Mouse (Mus musculus) MEL (cell line): ENCODE results near the gene Itgb6. TPM values are rescaled to one million over a fixed set of nuclear protein-coding genes. Genes with fewer than 3 reads are reported as not detected.

ENCODE experiments used
- DNase-seq: peaks from one replicate; pipeline ENCODE4 v3.0.0; 2011; ENCODE audit warnings: low read depth, low spot score
- H3K27ac ChIP-seq: 2 replicates; pipeline ENCODE4 v1.5.1; 2012; ENCODE audit warnings: low read depth, mild to moderate bottlenecking, control low read depth, low read length, moderate library complexity; ENCODE audit not compliant: control insufficient read depth
- H3K27me3 ChIP-seq, 2 experiments: fragments of 150-350 bp in 1 of 2; sonication (generic) in 1 of 2; 2 replicates each; pipeline ENCODE4 v1.6.1; 2012; ENCODE audit warnings: low read length in 2 of 2, mild to moderate bottlenecking in 2 of 2, improper control_type of control experiment in 1 of 2, moderate library complexity in 1 of 2; ENCODE audit not compliant: insufficient read depth in 2 of 2, control insufficient read depth in 1 of 2
- H3K36me3 ChIP-seq, 2 experiments: 2 replicates each; pipeline ENCODE4 v1.6.1; 2012 to 2014; ENCODE audit warnings: low read length in 2 of 2, improper control_type of control experiment in 1 of 2, inconsistent platforms in 1 of 2, mild to moderate bottlenecking in 1 of 2; ENCODE audit not compliant: insufficient read depth in 2 of 2, control insufficient read depth in 1 of 2
- H3K4me1 ChIP-seq, 2 experiments: fragments of 150-350 bp in 1 of 2; sonication (generic) in 1 of 2; 2 replicates each; pipeline ENCODE4 v1.6.1; 2012; ENCODE audit warnings: low read length in 2 of 2, improper control_type of control experiment in 1 of 2, mild to moderate bottlenecking in 1 of 2; ENCODE audit not compliant: insufficient read depth in 2 of 2, control insufficient read depth in 1 of 2
- H3K4me3 ChIP-seq, 2 experiments: fragments of 150-350 bp in 1 of 2; sonication (generic) in 1 of 2; 2 replicates each; pipeline ENCODE4 v1.5.1; 2012; ENCODE audit warnings: low read depth in 2 of 2, low read length in 2 of 2, mild to moderate bottlenecking in 2 of 2, moderate library complexity in 2 of 2, control low read depth in 1 of 2, improper control_type of control experiment in 1 of 2; ENCODE audit not compliant: control insufficient read depth in 1 of 2, insufficient read depth in 1 of 2
- H3K79me2 ChIP-seq: 2 replicates; pipeline ENCODE4 v1.6.1; 2012; ENCODE audit warnings: mild to moderate bottlenecking, low read length, moderate library complexity; ENCODE audit not compliant: control insufficient read depth, poor library complexity, insufficient read depth
- H3K9ac ChIP-seq: 2 replicates; pipeline ENCODE4 v1.6.1; 2012; ENCODE audit warnings: low read depth, mild to moderate bottlenecking, control low read depth, low read length, moderate library complexity; ENCODE audit not compliant: control insufficient read depth, poor library complexity, severe bottlenecking
- H3K9me3 ChIP-seq: fragments of 150-350 bp; sonication (generic); replicated peaks from 2 replicates; pipeline ENCODE4 v1.6.1; 2012; ENCODE audit warnings: mild to moderate bottlenecking, low read length, improper control_type of control experiment, moderate library complexity; ENCODE audit not compliant: insufficient read depth
- BHLHE40 ChIP-seq: IDR thresholded peaks from 2 replicates; pipeline ENCODE4 v1.6.1; 2012; ENCODE audit warnings: low read depth, mild to moderate bottlenecking, inconsistent platforms, low read length, improper control_type of control experiment, borderline replicate concordance
- CHD1 ChIP-seq: IDR thresholded peaks from 2 replicates; pipeline ENCODE4 v1.6.1; 2012; ENCODE audit warnings: low read depth, mild to moderate bottlenecking, inconsistent platforms, low read length, improper control_type of control experiment
- E2F4 ChIP-seq: IDR thresholded peaks from 2 replicates; pipeline ENCODE4 v1.6.1; 2011; ENCODE audit warnings: low read depth, low read length, improper control_type of control experiment, borderline replicate concordance
- EP300 ChIP-seq, 2 experiments: IDR thresholded peaks; 2 replicates each; pipeline ENCODE4 v1.6.1; 2011; ENCODE audit warnings: improper control_type of control experiment in 2 of 2, low read length in 2 of 2, low read depth in 1 of 2, mild to moderate bottlenecking in 1 of 2
- ETS1 ChIP-seq: IDR thresholded peaks from 2 replicates; pipeline ENCODE4 v1.6.1; 2012; ENCODE audit warnings: low read depth, mild to moderate bottlenecking, inconsistent platforms, low read length, improper control_type of control experiment, moderate library complexity
- GATA1 ChIP-seq: IDR thresholded peaks from 2 replicates; pipeline ENCODE4 v1.6.1; 2011; ENCODE audit warnings: low read depth, low read length, improper control_type of control experiment
- HCFC1 ChIP-seq: IDR thresholded peaks from 2 replicates; pipeline ENCODE4 v1.6.1; 2012; ENCODE audit warnings: low read depth, mild to moderate bottlenecking, inconsistent platforms, low read length, improper control_type of control experiment, moderate library complexity
- KAT2A ChIP-seq: conservative IDR thresholded peaks from 2 replicates; pipeline ENCODE4 v1.6.1; 2012; ENCODE audit warnings: low read depth, low read length, improper control_type of control experiment, inconsistent platforms
- MAX ChIP-seq: IDR thresholded peaks from 2 replicates; pipeline ENCODE4 v1.6.1; 2011; ENCODE audit warnings: low read length, improper control_type of control experiment
- MAZ ChIP-seq: IDR thresholded peaks from 2 replicates; pipeline ENCODE4 v1.6.1; 2012; ENCODE audit warnings: low read depth, mild to moderate bottlenecking, inconsistent platforms, low read length, improper control_type of control experiment
- MEF2A ChIP-seq: IDR thresholded peaks from 2 replicates; pipeline ENCODE4 v1.6.1; 2014; ENCODE audit warnings: low read depth, mild to moderate bottlenecking, inconsistent platforms, low read length, improper control_type of control experiment; ENCODE audit not compliant: poor library complexity, insufficient replicate concordance, severe bottlenecking; ENCODE audit errors: extremely low read depth
- MYC ChIP-seq: IDR thresholded peaks from 2 replicates; pipeline ENCODE4 v1.6.1; 2011; ENCODE audit warnings: low read depth, mild to moderate bottlenecking, low read length, improper control_type of control experiment, moderate library complexity
- NRF1 ChIP-seq: IDR thresholded peaks from 2 replicates; pipeline ENCODE4 v1.6.1; 2014; ENCODE audit warnings: low read depth, mild to moderate bottlenecking, inconsistent platforms, low read length, improper control_type of control experiment, moderate library complexity; ENCODE audit not compliant: poor library complexity, insufficient read depth, severe bottlenecking
- POLR2A ChIP-seq, 2 experiments: IDR thresholded peaks; 2 replicates each; pipeline ENCODE4 v1.6.1; 2011 to 2012; ENCODE audit warnings: low read length in 2 of 2, mild to moderate bottlenecking in 2 of 2, control low read depth in 1 of 2, improper control_type of control experiment in 1 of 2, low read depth in 1 of 2, moderate library complexity in 1 of 2; ENCODE audit not compliant: control insufficient read depth in 1 of 2, insufficient read depth in 1 of 2, poor library complexity in 1 of 2
- RAD21 ChIP-seq: IDR thresholded peaks from 2 replicates; pipeline ENCODE4 v1.6.1; 2011; ENCODE audit warnings: mild to moderate bottlenecking, low read depth, low read length, improper control_type of control experiment
- TAL1 ChIP-seq: IDR thresholded peaks from 2 replicates; pipeline ENCODE4 v1.6.1; 2012; ENCODE audit warnings: mild to moderate bottlenecking, inconsistent platforms, low read length, moderate library complexity, mixed read lengths
- TBP ChIP-seq: IDR thresholded peaks from 2 replicates; pipeline ENCODE4 v1.8.0; 2011; ENCODE audit warnings: low read depth, low read length, improper control_type of control experiment
- UBTF ChIP-seq: IDR thresholded peaks from 2 replicates; pipeline ENCODE4 v1.6.1; 2012; ENCODE audit warnings: low read depth, mild to moderate bottlenecking, inconsistent platforms, low read length, improper control_type of control experiment, moderate library complexity, borderline replicate concordance; ENCODE audit not compliant: insufficient read depth
- USF1 ChIP-seq: IDR thresholded peaks from 2 replicates; pipeline ENCODE4 v1.6.1; 2014; ENCODE audit warnings: low read depth, mild to moderate bottlenecking, inconsistent platforms, low read length, improper control_type of control experiment, moderate library complexity
- ZC3H11A ChIP-seq: IDR thresholded peaks from 2 replicates; pipeline ENCODE4 v1.6.1; 2012; ENCODE audit warnings: low read depth, mild to moderate bottlenecking, inconsistent platforms, low read length, improper control_type of control experiment
- ZKSCAN1 ChIP-seq: IDR thresholded peaks from 2 replicates; pipeline ENCODE4 v1.6.1; 2012; ENCODE audit warnings: low read depth, mild to moderate bottlenecking, inconsistent platforms, low read length, improper control_type of control experiment, moderate library complexity
- ZMIZ1 ChIP-seq: IDR thresholded peaks from 2 replicates; pipeline ENCODE4 v1.6.1; 2012; ENCODE audit warnings: low read depth, mild to moderate bottlenecking, inconsistent platforms, low read length, improper control_type of control experiment, moderate library complexity
- polyA plus RNA-seq, 2 experiments: library from polyadenylated mRNA; stranded (reverse) in 1 of 2; unstranded in 1 of 2; fragments of >175 nt in 1 of 2; fragments of >200 nt in 1 of 2; gene quantifications; 2 replicates each; pipeline versions ENCODE4 v1.2.1 to v1.2.4; 2012; ENCODE audit warnings: low replicate concordance in 2 of 2, low read depth in 1 of 2; ENCODE audit not compliant: insufficient read length in 2 of 2, insufficient read depth in 1 of 2, missing spikeins in 1 of 2
- total RNA-seq: library from RNA; depleted of rRNA; stranded (reverse); fragments of 300-350 nt; gene quantifications from 2 replicates; pipeline ENCODE4 v1.2.3, GENCODE M21; 2012

Itgb6 gene
- total and polyA plus RNA-seq, 3 experiments, result not detected

DNA sequence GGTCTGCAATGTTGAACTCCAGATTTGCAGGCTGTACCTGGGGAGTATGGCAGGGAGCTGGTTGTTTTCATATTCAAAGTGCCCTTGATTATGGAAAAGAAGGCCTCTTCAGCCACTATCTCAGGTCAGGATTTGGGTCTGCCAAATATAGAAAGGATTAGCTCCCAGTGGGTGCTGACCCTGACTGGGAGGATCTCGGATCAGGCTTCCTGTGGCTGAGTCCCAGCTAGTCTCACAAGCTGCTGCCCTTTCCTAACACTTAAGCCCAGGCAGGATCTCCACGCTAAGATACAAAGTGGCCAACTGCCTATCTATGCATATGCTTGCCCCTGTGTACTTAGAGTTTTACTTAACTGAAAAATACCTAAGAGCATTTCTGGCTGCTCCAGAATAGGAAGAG is 170.8 kb downstream of the Itgb6 start:
- Histone ChIP-seq H3K79me2 (no peaks in the 10 kb centered on the region), H3K9ac (no peak overlapping the region), H3K9me3 (no peaks in the 10 kb centered on the region), H3K27me3 (no peaks in the 10 kb centered on the region), H3K4me3 (no peak overlapping the region), H3K36me3 (no peaks in the 10 kb centered on the region), H3K27ac (no peak overlapping the region), H3K4me1 (no peaks in the 10 kb centered on the region)
- no peak for DNase-seq
- no peak for TF ChIP-seq TAL1
- TF ChIP-seq UBTF, result no peak
- no peak for TF ChIP-seq KAT2A
- no peak for TF ChIP-seq ZKSCAN1
- TF ChIP-seq ZMIZ1, result no peak
- TF ChIP-seq ETS1, result no peak
- no peak for TF ChIP-seq MEF2A
- no peak for TF ChIP-seq TBP

GRCm38 (mm10) chr2:60550521-60550920 is 171.9 kb downstream of the Itgb6 start:
- no peaks in the 10 kb centered on the region for H3K27me3 ChIP-seq
- no peak overlapping the region for H3K4me3 ChIP-seq
- H3K36me3 ChIP-seq, result no peaks in the 10 kb centered on the region
- no peak overlapping the region for H3K9ac ChIP-seq
- no peaks in the 10 kb centered on the region for H3K9me3 ChIP-seq
- H3K27ac ChIP-seq, result no peak overlapping the region
- H3K79me2 ChIP-seq, result no peaks in the 10 kb centered on the region
- no peaks in the 10 kb centered on the region for H3K4me1 ChIP-seq
- DNase-seq, result no peak
- TF ChIP-seq CHD1 (no peak), MAZ (no peak), E2F4 (no peak), NRF1 (no peak), ZC3H11A (no peak), RAD21 (no peak), HCFC1 (no peak), EP300 (IDR thresholded peaks at IDR 0.05; ENCODE audit: low read depth in 1 of 2, low read length in 2 of 2) (no peak), TBP (no peak), MAX (no peak), GATA1 (no peak), USF1 (no peak), MYC (no peak), POLR2A (IDR thresholded peaks at IDR 0.05; ENCODE audit: control insufficient read depth in 1 of 2, insufficient read depth in 1 of 2, low read depth in 1 of 2, low read length in 2 of 2, poor library complexity in 1 of 2) (no peak), BHLHE40 (no peak)
